Mouse (Mus musculus): ENCODE results near the gene F8.
"Not testable (repeated sequence)": the region's sequence is repeated elsewhere in the genome, so short reads cannot be mapped to it uniquely, and the experiment has no call there.

DNA sequence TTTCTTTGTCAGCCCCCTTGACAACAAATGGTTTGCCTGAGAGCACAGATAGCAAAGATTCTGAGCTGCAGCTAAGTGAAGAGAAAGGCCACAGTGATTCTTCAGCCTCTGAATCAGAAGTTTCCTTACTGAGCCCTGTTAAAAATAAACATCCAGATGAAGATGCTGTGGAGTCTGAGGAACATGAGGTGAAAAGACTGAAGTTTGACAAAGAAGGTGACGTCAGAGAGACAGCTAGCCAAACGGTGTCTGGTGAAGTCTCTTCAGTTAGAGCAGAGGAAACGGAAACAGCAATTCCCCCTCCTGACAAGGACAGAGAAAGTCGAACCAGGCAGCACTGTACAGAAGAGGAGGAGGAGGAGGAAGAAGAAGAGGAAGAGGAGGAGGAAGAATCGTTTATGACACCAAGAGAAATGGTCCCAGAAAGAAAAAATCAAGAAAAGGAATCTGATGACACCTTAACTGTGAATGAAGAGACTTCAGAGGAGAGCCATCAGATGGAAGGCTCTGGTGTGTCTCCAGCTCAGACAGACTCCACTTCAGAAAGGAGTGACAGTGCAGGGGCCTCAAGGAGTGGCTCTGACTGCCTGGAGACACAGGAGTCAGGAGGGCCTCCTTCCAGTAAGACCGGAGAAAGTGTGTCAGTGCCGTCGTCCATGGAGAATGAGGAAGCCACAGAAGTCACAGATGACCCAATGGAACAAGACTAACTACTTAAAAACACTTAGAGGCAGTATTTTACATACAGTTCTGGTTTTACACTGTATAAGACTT is 148.6 kb downstream of the F8 start:
- TF ChIP-seq CTCF (IDR thresholded peaks at IDR 0.05; ENCODE audit: extremely low read depth, insufficient read length, insufficient replicate concordance, low read depth, low read length); POLR2A (IDR thresholded peaks at IDR 0.05; ENCODE audit: low read depth, low read length): not testable (repeated sequence)
